Mouse (Mus musculus): ENCODE results near the gene E2f3. TPM values are rescaled to one million over a fixed set of nuclear protein-coding genes. Genes with fewer than 3 reads are reported as not detected.

Gene E2f3
- polyA plus RNA-seq, 1 experiment, result 31.2 TPM

- no peak overlapping the region for H3K4me3 ChIP-seq (ENCODE audit: insufficient read depth, low read length)
- no peak overlapping the region for H3K27ac ChIP-seq (ENCODE audit: insufficient read depth, low read length)
- H3K4me1 ChIP-seq (ENCODE audit: control insufficient read depth, insufficient read depth, low read length), result no peaks in the 10 kb centered on the region
- TF ChIP-seq CTCF (IDR thresholded peaks at IDR 0.05; ENCODE audit: borderline replicate concordance, insufficient read depth, low read length) (no peak), POLR2A (IDR thresholded peaks at IDR 0.05; ENCODE audit: low read depth, low read length) (no peak)
These were observed 74.7 kb downstream of the E2f3 start for GRCm38 (mm10) chr13:29911141-29911540.

DNA sequence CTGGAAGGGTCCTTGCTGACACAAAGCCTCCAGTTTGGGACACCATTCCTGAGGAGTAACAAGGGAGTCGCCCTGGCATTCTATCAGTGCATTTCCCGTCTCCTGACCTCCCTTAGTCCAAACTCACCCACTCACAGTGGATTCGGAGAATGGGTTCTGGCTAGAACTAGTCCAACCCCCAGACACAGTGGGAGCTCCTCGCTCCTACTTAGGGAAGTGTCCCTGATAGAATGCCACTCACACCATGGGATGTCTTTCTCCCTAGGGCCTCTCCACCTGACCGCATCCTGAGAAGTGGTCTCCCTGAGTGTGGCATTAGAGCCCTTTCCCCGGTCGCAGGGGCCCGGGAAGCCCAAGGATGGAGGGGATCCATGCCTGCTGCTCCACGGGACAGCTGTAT lies 77.4 kb downstream of the E2f3 start:
- TF ChIP-seq CTCF (IDR thresholded peaks at IDR 0.05; ENCODE audit: borderline replicate concordance, insufficient read depth, low read length) (no peak), POLR2A (IDR thresholded peaks at IDR 0.05; ENCODE audit: low read depth, low read length) (no peak)
- H3K4me3 ChIP-seq (ENCODE audit: insufficient read depth, low read length), result no peak overlapping the region
- no peaks in the 10 kb centered on the region for H3K4me1 ChIP-seq (ENCODE audit: control insufficient read depth, insufficient read depth, low read length)
- no peak overlapping the region for H3K27ac ChIP-seq (ENCODE audit: insufficient read depth, low read length)

DNA sequence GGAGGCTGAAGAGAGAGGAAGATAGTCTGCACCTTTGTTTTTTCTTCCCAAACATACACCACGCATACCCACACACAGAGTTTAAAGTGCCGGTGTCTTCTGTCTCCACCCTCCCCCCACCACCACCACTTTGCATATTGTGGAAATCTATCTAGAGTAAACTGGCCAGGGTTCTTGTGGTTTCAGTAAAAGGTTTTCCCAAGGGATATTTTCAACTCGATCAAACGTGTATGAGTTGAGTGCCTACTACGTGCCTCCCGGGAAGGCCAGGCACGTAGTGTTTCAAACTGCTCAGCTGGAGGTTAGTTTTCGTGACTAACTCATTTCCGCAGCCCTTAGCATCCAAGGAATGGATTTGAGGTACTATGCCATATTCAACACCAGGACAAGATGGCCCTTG lies 77.9 kb downstream of the E2f3 start:
- Histone ChIP-seq H3K4me3 (ENCODE audit: insufficient read depth, low read length) (no peak overlapping the region), H3K4me1 (ENCODE audit: control insufficient read depth, insufficient read depth, low read length) (no peaks in the 10 kb centered on the region), H3K27ac (ENCODE audit: insufficient read depth, low read length) (no peak overlapping the region)
- TF ChIP-seq POLR2A (IDR thresholded peaks at IDR 0.05; ENCODE audit: low read depth, low read length) (no peak), CTCF (IDR thresholded peaks at IDR 0.05; ENCODE audit: borderline replicate concordance, insufficient read depth, low read length) (no peak)

GRCm38 (mm10) chr13:29906734-29907133 lies 79.1 kb downstream of the E2f3 start:
- Histone ChIP-seq H3K4me1 (ENCODE audit: control insufficient read depth, insufficient read depth, low read length) (no peaks in the 10 kb centered on the region), H3K27ac (ENCODE audit: insufficient read depth, low read length) (no peak overlapping the region), H3K4me3 (ENCODE audit: insufficient read depth, low read length) (no peak overlapping the region)
- TF ChIP-seq CTCF (IDR thresholded peaks at IDR 0.05; ENCODE audit: borderline replicate concordance, insufficient read depth, low read length) (no peak), POLR2A (IDR thresholded peaks at IDR 0.05; ENCODE audit: low read depth, low read length) (no peak)

DNA sequence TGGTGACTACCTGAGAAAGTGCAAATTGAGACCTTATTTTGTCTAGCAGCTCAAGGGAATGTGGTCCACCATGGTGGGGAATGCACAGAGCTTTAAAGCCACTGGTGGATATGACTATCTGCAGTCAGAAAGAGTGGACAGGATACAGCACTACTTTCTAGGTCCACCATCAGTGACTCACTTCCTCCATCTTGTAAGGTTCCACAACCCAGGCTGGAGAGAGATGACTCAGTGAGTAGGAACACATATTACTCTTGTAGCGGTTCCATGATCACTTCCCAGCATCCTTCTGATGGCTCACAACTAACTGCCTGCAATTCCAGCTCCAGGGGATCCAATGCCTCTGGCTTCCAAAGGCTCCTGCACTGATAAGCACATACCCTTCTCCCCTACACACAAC lies 82.5 kb downstream of the E2f3 start:
- no peak for TF ChIP-seq POLR2A (IDR thresholded peaks at IDR 0.05; ENCODE audit: low read depth, low read length)
- no peak for TF ChIP-seq CTCF (IDR thresholded peaks at IDR 0.05; ENCODE audit: borderline replicate concordance, insufficient read depth, low read length)
- peak overlapping the region; percentile 53; the same call in 1 of the 2 replicates for H3K27ac ChIP-seq (ENCODE audit: insufficient read depth, low read length)
- no peak overlapping the region for H3K4me3 ChIP-seq (ENCODE audit: insufficient read depth, low read length)
- H3K4me1 ChIP-seq (ENCODE audit: control insufficient read depth, insufficient read depth, low read length), result no peaks in the 10 kb centered on the region

GRCm38 (mm10) chr13:29902676-29903075 lies 83.2 kb downstream of the E2f3 start:
- H3K27ac ChIP-seq (ENCODE audit: insufficient read depth, low read length), result no peak overlapping the region
- TF ChIP-seq CTCF (IDR thresholded peaks at IDR 0.05; ENCODE audit: borderline replicate concordance, insufficient read depth, low read length), result no peak
- no peak for TF ChIP-seq POLR2A (IDR thresholded peaks at IDR 0.05; ENCODE audit: low read depth, low read length)
- H3K4me3 ChIP-seq (ENCODE audit: insufficient read depth, low read length), result no peak overlapping the region
- no peaks in the 10 kb centered on the region for H3K4me1 ChIP-seq (ENCODE audit: control insufficient read depth, insufficient read depth, low read length)

DNA sequence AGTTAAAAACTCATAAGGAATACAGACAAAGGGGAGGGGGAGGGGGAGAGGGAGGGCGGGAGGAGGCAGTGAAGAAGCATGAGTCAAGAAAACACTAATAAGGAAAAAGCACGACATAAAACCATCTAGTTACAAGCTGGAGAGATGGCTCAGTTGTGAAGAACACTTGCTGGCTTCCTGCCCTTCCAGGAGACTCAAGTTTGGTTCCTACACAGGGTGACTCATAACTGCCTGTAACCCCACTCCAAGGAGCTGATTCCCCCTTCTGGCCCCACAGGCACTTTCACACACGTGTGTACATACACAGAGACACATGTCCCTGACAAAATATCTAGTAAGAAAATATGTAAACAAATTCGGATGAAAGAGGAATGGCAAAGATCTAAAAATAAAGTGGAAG lies 84.2 kb downstream of the E2f3 start:
- no peak overlapping the region for H3K4me3 ChIP-seq (ENCODE audit: insufficient read depth, low read length)
- TF ChIP-seq POLR2A (IDR thresholded peaks at IDR 0.05; ENCODE audit: low read depth, low read length) (no peak), CTCF (IDR thresholded peaks at IDR 0.05; ENCODE audit: borderline replicate concordance, insufficient read depth, low read length) (no peak)
- H3K4me1 ChIP-seq (ENCODE audit: control insufficient read depth, insufficient read depth, low read length), result no peaks in the 10 kb centered on the region
- no peak overlapping the region for H3K27ac ChIP-seq (ENCODE audit: insufficient read depth, low read length)

DNA sequence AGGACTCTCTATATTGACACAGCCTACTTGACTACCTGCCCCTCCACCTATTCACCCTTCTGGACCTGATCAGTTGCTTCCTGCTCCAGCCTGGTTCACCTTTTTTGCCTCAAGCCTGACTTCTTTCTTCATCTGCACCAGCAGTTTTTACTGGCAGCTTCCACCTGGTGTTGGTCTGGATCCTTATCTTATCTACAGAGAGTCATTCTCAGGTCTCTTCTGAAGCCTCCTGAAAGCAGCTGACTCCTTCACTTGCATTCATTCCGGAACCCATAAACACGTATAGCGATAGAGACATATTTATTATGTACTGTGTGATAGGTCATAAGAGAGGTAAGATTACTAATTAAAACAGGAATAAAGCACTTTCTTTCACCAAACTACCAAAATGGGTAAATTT lies 119.1 kb downstream of the E2f3 start:
- Histone ChIP-seq H3K4me1 (ENCODE audit: control insufficient read depth, insufficient read depth, low read length) (no peaks in the 10 kb centered on the region), H3K27ac (ENCODE audit: insufficient read depth, low read length) (no peak overlapping the region)
- TF ChIP-seq CTCF (IDR thresholded peaks at IDR 0.05; ENCODE audit: borderline replicate concordance, insufficient read depth, low read length), result no peak
- TF ChIP-seq POLR2A (IDR thresholded peaks at IDR 0.05; ENCODE audit: low read depth, low read length), result no peak

DNA sequence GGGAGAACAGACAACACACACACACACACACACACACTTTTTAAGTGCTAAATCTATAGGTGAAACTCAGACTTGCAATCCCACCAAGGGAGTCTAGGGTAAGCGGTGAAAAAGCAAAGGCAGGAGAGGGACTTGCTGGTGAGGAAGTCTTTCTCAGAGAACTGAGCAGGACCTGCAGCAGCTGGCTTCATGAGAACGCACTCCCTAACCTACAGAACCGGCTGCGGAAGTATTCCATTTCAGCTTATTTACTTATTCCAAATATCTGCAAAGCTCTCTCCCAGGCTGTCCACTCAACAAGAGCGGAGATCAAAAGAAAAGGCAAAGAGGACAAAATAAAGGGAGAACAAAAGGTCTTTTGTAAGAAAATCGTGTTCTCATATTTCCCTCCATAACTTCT lies 121.5 kb downstream of the E2f3 start:
- Histone ChIP-seq H3K4me1 (ENCODE audit: control insufficient read depth, insufficient read depth, low read length) (no peaks in the 10 kb centered on the region), H3K27ac (ENCODE audit: insufficient read depth, low read length) (no peak overlapping the region), H3K4me3 (ENCODE audit: insufficient read depth, low read length) (no peak overlapping the region)
- TF ChIP-seq POLR2A (IDR thresholded peaks at IDR 0.05; ENCODE audit: low read depth, low read length) (no peak), CTCF (IDR thresholded peaks at IDR 0.05; ENCODE audit: borderline replicate concordance, insufficient read depth, low read length) (no peak)

More for the DNA sequence above, 119.1 kb downstream of the E2f3 start:
- H3K4me3 ChIP-seq (ENCODE audit: insufficient read depth, low read length), result no peak overlapping the region

DNA sequence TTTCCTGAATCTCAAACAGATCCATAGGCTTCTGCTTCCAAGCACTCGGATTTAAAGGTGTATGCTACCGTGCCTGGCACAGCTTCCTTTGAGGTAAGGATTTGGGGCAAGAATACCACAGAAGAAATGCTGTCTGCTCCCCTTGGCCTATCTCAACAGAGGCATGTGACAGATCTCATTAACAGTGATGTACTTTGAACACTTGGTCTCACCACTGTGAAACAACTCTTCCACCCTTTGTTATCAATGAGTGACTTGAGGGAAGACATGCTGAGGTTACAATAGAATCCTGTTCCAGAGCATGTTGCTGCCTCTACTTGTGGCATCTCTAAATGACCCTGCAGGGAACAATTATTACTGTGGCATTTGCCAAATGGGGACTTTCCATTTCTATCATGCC lies 125.8 kb downstream of the E2f3 start:
- TF ChIP-seq CTCF (IDR thresholded peaks at IDR 0.05; ENCODE audit: borderline replicate concordance, insufficient read depth, low read length) (no peak), POLR2A (IDR thresholded peaks at IDR 0.05; ENCODE audit: low read depth, low read length) (no peak)
- Histone ChIP-seq H3K27ac (ENCODE audit: insufficient read depth, low read length) (no peak overlapping the region), H3K4me1 (ENCODE audit: control insufficient read depth, insufficient read depth, low read length) (no peaks in the 10 kb centered on the region), H3K4me3 (ENCODE audit: insufficient read depth, low read length) (no peak overlapping the region)

- peaks cover 5% of the 10 kb centered on the region; the same call in 1 of the 2 replicates for H3K4me1 ChIP-seq (ENCODE audit: control insufficient read depth, insufficient read depth, low read length)
- TF ChIP-seq POLR2A (IDR thresholded peaks at IDR 0.05; ENCODE audit: low read depth, low read length) (no peak), CTCF (IDR thresholded peaks at IDR 0.05; ENCODE audit: borderline replicate concordance, insufficient read depth, low read length) (no peak)
- H3K27ac ChIP-seq (ENCODE audit: insufficient read depth, low read length), result no peak overlapping the region
- H3K4me3 ChIP-seq (ENCODE audit: insufficient read depth, low read length), result no peak overlapping the region
These were observed 128.4 kb downstream of the E2f3 start for GRCm38 (mm10) chr13:29857436-29857835.

Other genes starting within 250 kb of the E2f3 start
- 20.0 and 25.0 TPM in 2 replicates for gene Cdkal1, start 130.4 kb downstream of the E2f3 start, polyA plus RNA-seq (2011; ENCODE audit: insufficient read length, low read depth, missing spikeins)
- gene Mboat1, start 150.4 kb upstream of the E2f3 start, polyA plus RNA-seq (2011; ENCODE audit: insufficient read length, low read depth, missing spikeins), result 10.0 and 12.5 TPM in 2 replicates